Mouse (Mus musculus) lung, postnatal 25 days (tissue): Measurements from ENCODE around the gene Tcf25.

Experiments used
- DNase-seq: peaks from one replicate; pipeline ENCODE4 v3.0.0; 2022; ENCODE audit warnings: low spot score

Tcf25 gene

DNA sequence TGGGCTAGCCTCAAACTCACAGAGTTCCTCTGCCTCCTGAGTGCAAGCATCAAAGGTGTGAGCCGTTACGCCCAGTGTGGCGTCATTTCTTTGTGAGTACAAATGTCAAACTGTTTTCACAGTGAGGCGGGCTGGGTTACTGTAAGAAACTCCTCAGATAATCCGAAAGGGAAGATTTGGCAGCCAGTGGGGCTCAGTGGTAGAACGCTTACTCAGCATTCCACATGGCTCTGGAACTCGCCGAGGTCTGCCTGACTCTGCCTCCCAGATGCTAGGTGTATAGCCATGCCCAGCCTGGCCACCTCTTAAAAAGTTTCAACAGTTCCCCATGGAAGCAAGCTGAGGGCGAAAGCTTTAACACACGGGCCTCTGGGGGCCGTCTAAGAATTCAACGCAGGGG lies 21.4 kb upstream of the Tcf25 start:
- no peak for DNase-seq

DNA sequence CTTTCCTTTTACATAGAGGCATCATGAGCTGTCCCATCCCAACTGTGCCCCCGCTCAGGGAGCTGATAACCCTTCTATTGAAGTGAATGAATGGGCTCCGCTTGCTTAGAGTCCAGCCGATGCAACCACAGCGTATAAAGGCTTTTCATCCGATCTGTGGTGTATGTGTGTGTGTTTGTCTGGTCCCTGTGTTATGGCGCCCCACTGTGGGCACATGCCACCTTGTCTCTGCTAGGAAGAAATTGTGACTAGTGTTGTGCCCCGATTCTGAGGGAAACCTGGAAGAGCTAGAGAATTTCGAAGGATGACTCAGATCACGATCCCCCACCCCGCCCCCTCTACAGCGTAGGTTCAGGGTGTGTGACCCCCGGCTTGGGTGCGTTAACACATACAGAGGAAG lies 20.8 kb upstream of the Tcf25 start:
- DNase-seq: peak; percentile 41

DNA sequence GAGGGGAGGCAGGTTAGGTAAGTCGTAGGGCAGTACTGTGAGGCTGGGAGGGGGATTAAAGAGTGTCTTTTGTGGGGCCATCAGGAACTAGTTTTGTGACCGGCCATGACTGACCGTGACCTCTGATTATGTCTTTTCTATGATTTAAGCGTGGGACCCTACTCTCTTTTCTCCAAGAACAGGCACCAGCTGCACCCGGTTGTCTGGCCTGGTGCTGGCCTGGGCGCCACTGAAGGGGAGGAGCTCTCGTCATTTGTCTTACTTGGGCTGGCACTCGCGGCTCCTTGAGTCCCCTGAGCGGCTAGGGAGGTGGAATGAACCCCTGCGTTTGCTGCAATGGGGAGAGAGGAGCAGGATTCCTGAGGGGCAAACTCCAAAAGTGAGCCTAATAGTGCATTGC lies 20.3 kb upstream of the Tcf25 start:
- no peak for DNase-seq

DNA sequence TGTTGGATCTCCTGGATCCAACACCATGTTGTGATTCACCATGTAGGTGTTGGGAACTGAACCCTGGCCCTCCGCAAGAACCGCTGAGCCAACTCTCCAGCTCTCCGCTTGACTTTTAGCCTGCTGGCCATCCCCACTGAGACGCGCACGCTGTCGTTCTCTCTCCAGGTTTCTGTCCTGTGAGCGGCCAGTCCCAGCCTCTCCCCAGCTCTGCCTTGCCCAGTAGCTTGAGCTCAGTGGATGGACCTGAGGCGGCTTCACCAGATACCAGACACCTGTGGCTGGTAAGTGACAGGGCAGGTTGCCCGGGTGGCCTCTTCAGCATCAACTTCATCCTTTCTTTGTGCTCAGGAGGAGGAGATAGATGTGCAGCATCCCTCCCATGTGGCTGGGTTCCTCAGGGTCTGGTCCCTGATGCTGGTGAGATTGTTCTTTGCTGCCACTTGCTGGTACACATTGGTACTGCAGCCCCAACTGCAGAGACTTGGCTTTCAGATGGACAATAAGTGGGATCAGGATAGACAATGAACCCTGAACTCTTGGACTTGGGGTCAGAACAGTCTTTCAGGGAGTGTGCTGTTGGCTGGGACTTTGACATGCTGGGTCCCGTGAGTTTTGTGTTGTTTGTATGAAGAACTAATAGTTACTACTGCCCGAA lies 12.3 kb upstream of the Tcf25 start:
- DNase-seq: peak; percentile 67

DNA sequence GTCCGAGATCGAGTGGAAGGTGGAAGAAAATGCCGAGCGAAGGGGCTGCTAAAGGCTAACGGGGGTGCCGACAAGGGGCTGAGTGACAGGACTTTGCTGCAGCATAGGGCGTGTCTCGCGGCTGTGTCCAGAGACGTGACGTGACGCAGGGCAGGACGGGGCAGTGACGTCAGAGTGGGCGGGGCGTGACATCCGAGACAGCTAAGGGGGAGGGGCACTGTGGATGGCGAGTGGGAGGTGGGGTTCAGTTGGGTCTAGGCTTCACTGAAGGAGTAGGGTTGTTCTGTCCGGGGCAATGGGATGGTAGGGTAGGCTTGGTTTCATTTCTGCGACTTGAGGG lies 656 bp downstream of the Tcf25 start:
- peak; percentile 94 for DNase-seq

DNA sequence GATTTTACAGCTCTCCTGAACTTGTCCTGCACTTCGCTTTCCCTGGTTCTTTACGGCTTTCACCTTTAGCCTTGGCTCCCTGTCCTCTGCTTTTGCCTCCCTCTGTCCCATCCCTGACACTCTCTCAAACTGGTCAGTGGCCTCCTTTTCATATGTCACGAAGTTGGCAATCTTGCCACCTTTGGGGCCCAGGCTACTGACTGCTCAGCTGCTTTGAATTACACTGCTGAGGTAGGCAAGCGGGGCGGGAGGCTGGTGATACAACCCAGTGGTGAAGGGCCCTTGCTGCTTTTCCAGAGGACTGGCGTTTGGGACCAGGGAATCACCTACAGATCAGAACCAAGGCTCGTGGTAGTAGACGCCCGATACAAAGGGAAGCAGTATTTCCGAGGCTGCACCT lies 2.1 kb downstream of the Tcf25 start:
- no peak for DNase-seq

DNA sequence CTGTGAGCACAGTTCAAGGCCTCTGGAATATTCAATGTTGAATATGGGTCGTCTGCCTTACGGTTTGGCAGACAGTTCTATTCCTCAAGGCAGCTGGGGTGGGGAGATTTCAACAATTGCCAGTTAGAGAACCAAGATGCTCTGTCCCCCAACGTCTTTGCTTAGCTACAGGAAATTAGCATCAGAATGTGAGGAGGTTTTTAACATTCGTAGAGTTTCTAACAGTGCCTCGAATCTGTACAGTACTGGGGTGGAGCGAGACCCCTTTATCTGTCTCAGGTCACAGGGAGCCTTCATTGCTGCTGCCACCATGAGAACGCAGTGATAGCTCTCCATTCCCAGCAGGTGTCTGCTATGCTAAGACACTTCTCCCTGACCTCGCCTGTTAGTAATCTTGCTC lies 2.6 kb downstream of the Tcf25 start:
- no peak for DNase-seq

DNA sequence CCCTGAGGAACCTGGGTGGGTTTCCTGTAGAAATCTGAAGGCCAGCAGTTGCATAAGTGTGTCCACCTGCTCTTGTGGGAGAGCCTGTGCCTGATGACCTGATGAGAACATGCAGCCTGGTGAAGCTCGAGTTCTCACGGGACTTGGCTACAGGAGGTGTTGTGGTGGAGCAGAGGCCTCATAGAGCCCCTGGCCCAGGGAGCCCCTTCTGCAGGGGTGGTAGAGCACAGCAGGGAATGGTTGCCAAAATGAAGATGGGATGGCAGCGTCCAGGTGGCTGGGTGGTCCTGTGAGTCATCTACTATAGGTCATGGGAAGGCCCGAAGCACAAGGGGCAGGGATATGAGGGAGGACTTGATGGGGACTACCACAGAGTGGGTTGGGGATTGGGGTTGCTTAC lies 8.2 kb downstream of the Tcf25 start:
- no peak for DNase-seq

DNA sequence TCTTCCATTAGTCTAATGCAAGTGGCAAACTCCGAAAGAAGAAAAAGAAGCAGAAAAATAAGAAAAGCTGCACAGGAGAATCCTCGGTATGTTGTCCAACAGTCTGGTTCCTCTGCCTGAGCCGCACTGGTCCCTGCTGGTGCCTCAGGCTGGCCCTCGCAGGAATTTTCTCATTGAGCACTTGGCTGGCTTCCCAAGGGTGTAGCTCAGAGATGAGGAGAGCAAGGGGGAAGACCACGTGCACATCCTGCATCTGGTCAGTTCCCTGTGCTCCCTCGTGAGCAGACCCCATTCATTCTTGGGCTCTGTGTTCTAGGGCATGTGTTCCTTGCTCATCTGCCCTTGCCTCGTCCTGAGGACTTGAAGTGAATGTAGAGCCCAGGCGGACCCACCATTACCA lies 9.0 kb downstream of the Tcf25 start:
- DNase-seq: peak; percentile 8

DNA sequence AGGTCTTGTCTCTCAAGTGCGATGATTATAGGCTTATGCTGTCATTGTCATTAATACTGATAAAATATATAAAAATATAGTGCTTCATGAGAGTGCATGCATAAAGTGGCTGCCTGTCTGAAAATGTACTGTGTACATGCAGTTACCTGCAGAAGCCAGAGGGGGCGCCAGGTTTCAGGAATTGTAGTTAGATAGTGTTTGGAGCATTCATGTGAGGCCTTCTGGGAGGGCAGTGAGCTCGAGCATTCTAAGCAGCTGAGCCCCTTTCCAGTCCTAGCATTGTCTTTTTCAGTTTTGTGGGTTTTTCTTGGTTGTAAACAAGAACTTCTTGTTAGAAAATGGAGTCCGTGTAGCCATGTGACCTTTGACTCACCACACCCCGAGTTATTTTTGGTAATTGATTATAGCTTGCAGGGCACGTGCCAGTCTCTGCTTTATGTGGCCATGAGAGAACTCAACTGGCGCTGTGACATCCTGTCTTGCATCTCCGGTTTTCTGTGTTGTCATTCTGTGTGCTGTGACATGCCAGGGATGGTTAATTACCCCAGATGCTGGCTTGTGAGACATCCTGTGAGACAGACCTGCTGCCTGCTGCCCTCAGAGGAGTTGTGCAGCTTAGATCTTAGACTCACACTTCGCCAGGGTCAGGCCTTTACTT lies 11.5 kb downstream of the Tcf25 start:
- DNase-seq: peak; percentile 16

DNA sequence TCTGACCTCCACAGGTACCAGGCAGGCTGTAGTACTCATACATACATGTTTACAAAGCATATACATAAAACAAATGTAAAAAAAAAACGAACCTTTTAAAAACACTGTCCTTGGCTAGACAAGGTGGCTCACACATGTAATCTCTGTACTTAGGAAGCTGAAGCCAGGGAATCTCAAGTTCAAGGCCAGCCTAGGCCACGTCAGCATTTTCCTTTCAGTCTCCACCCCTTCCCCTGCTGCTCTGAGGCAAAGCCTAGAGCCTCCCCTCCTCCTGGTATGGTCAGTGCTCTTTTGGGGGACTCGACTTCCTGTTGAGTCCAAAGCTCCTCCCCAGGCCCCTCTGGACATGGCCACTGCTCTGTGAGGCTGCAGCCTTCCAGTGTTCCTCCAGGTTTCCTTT lies 13.5 kb downstream of the Tcf25 start:
- DNase-seq: no peak

DNA sequence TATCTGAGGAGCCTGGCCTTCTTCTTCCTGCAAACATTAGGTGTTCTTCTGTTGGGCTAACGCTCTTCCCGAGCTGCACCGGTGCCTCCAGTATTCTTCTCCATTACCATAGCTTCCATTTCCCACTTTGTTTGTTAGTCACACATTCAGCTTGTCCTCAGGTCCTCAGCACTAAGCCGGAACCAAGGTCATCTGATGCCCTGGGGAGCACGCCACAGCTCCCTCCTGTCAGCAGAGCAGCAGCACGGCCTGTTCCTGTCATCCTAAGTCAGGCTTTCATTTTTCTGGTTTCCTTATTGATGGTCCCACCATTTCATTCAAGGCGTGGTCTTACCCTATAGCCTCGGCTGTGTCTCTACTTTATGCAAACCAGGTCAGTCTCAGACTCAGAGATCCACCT lies 14.2 kb downstream of the Tcf25 start:
- no peak for DNase-seq

DNA sequence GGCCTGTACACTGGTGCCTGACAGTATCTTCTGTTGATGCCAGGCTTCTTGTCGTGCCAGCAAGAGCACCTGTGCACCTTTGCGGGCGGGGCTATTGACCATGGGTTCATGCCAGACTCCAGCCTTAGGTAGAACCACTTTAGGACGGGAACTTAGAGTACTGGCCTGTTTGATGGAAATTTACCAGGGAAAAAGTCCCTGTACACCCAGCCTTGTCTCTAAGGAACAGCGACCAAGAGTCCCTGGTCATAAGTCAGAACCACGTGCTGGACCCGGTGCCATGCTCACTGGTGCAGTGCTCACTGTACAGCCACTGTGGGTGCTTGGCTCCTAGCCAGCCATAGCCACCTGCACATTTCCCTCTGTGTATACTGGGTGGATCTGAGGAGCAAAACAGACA lies 15.5 kb downstream of the Tcf25 start:
- peak; percentile 64 for DNase-seq

DNA sequence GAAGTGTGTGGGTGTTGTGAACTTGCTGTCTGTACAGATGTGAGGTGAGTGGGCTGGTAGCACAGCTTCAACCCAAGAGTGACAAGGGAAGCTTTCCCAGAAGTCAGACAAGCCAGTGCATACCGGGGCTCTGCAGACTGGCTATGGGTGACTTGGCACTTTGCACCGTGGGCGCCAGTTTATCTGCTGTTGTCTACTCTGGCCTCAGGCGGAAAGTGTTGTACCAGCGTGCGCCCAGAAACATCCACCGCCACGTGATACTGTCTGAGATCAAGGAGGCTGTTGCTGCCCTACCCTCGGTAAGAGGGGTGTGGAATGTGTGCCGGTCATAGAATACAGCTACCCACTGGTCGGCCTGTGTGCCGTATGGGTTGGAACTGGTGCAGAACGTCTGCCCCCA lies 24.8 kb downstream of the Tcf25 start:
- DNase-seq: no peak

DNA sequence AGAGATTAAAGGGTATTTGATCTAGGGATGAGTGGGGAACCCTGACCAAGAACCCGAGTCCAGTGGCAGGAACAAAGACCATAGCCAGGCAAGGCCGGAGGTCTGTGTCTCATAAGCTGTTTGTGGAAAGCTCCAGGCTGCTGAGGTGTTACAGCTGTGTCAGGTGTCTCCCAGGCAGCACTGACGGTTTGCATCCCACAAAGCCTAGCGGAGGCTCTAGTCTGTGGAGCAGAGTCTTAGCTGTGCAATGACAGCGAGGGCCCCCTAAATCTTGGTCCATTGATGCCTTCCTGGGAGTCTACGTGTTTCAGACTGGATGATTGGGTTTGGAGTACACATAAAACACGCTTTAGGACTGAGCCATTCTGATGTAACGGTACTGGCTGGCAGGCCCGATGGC lies 28.4 kb downstream of the Tcf25 start:
- DNase-seq: no peak

DNA sequence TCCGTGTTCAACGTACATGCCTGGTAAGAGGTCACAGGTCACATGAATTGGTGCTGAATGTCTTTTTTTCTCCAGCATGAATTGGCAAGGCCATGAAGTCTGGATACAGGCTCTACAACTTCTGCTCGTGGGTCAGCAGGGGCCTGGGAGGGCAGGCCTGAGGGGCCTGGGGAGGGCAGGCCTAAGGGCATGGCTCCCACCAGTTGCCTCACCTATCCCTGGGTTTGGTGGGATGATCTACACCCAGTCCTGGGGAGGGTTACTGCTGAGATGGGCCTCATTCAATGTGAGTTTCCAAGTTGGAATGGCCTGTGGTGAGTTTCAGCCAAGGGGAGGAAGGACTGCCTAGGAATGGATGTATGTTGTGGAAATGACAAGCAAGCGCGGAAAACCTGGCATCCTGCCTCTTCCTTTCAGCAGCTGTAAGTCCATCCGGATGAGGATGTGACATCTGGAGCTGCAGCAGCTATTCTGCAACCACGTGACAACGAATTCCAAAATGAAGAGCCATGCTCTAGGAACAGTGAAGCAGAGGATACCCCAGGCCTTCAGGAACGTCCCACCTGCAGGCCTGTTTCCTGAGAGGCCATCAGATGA lies 29.3 kb downstream of the Tcf25 start:
- no peak for DNase-seq

DNA sequence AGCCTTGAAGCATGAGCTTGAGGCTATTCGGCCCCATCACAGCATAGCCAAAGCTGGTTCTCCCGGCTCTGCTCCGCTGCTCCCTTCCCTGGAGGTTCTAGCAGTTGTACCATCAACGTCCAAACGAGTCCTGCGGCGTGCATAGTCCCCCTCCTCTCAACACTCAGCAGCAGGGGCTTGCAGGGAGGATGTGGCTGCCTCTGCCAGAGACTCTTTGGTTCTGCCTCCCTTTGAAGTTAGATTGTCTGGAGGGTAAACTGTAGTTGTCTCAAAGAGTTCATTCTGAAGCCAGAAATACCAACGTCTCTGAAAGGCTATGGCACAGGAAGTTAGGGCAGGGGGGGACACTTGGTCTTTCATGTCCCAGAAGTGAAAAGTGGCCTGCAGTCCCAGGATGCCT lies 31.0 kb downstream of the Tcf25 start:
- DNase-seq: no peak

DNA sequence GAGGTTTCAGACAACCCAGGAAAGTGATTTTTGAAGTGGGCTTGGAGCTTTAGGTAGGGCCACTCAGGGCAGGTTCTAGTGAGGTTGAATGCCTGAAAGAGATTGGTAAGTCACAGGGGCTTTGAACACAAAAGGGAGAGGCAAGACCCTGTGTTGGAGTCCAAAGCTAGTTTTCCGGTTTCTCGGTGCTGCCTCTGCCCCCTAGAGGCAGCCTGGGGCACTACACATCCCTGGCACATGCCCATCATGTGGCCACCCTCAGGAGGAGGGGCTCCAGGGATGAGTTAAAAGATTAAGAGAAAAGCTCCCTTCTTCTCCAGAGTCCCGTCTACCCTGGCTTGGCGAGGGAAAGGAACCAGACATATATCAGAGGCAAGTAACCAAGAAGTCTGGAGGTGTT lies 33.2 kb downstream of the Tcf25 start, which contains the start of gene Mc1r:
Gene Mc1r, plus strand, starts transcription at position 322 of the 400 bp plus-strand sequence.
- peak; percentile 48 for DNase-seq

DNA sequence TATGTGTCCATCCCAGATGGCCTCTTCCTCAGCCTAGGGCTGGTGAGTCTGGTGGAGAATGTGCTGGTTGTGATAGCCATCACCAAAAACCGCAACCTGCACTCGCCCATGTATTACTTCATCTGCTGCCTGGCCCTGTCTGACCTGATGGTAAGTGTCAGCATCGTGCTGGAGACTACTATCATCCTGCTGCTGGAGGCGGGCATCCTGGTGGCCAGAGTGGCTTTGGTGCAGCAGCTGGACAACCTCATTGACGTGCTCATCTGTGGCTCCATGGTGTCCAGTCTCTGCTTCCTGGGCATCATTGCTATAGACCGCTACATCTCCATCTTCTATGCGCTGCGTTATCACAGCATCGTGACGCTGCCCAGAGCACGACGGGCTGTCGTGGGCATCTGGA lies 34.1 kb downstream of the Tcf25 start:
- DNase-seq: no peak

DNA sequence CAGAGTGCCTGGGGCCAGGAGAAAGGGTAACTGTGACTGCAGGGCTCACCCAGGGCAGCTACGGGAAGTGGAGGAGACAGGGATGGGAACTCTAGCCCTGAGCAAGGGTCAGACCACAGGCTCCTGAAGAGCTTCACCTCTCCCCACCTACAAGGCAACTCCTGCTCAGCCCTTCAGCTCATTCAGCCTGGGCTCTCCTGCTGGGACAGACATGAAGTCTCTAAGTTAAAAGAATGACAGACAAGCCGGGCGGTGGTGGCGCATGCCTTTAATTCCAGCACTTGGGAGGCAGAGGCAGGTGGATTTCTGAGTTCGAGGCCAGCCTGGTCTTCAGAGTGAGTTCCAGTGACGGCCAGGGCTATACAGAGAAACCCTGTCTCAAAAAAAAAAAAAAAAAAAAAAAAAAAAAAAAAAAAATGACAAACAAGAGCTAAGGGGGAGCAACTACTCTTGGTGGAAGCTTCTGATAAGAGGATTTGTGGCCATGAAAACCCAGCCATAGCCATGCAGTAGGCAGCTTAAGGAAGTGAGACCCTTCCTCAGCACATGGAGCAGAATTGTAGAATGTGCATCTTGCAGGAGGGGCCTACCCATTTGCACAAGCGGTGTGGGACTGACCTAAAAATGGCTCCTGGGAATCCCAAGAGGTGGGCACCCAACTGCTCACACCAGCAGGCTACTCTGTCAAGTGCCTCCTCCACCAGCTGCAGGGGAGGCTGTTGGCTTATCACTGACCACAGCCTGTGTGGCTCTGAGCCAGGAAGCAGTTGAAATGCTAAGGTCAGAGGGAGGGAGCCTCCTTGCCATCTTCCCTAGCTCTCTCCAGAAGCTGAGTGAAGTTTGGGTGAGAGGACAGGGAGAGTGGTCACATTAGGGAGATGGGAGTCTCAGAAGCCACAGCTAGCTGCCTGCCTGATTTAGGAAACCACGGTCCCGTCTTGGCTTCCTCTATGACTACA lies 35.3 kb downstream of the Tcf25 start:
- DNase-seq: no peak

DNA sequence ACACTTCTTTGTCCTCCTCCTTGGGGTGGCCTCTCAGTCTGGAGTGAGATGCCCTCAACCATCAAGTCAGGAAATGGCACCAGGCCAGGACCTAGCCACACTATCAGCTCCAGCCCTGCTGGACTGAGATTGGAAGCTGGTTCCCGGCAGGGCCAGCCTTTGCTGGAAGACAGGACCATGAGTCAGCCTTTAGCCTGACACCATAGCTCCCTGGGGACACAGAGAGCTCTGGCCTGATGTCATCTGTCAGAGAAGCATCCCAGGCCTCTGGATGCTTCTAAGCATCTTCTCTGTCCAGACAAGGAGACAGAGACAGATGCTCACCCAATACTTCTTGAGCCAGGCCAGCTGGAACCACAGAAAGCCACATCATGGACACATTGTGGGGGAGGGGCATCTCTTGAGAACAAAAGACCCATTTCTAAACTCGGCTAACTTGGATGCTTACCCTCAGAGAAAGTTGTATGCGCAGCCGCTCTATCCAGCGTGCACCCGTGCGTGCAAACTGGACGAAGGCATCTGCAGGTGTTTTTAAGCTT lies 36.6 kb downstream of the Tcf25 start:
- DNase-seq: no peak

DNA sequence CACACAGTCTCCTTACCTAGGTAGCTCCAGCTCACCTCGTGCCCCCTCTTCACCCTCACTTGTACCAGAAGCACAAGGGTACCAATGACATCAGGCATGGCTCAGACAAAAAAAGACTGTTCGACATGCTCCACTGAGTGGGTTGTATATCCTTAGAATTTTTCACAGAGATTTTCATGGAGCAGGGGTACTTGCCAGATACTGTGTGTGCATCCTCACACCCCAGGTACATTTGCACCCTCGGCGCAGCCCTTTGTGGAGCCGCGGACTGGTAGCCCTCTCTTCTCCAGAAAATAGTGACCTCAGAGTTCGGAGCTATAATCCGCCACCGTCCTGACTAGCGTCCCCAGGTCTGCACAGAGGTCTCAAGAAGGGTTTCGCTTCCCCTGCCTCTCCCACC lies 37.2 kb downstream of the Tcf25 start:
- no peak for DNase-seq
